Mouse (Mus musculus) urinary bladder, adult 2 months (tissue): ENCODE results near the gene Ccdc28b. TPM values are rescaled to one million over a fixed set of nuclear protein-coding genes. Genes with fewer than 3 reads are reported as not detected.

Experiments
- DNase-seq: peaks from one replicate; pipeline ENCODE4 v3.0.0; 2022; ENCODE audit warnings: low spot score
- polyA plus RNA-seq: library from polyadenylated mRNA; depleted of rRNA; stranded (reverse); fragments of >200 nt; gene quantifications from 2 replicates; pipeline ENCODE4 v1.2.3, GENCODE M21; 2012

Gene Ccdc28b
- polyA plus RNA-seq, 1 experiment, result 48.4 TPM

- no peak for DNase-seq
Measured at GRCm38 (mm10) chr4:129622803-129623535, 778 bp downstream of the Ccdc28b start.

- DNase-seq, result no peak
Measured at GRCm38 (mm10) chr4:129622120-129622802, 1.5 kb downstream of the Ccdc28b start.

- DNase-seq, result no peak
Measured at GRCm38 (mm10) chr4:129621283-129621841, 2.4 kb downstream of the Ccdc28b start.

GRCm38 (mm10) chr4:129620419-129621282, 3.1 kb downstream of the Ccdc28b start:
- DNase-seq, result no peak

- peak; percentile 86 for DNase-seq
Measured at GRCm38 (mm10) chr4:129618786-129619691, 4.7 kb downstream of the Ccdc28b start, which contains the start of gene Iqcc. Iqcc (minus strand) TSS chr4:129619099.

GRCm38 (mm10) chr4:129618031-129618430, 5.7 kb downstream of the Ccdc28b start:
- no peak for DNase-seq

- DNase-seq, result no peak
Measured at GRCm38 (mm10) chr4:129617121-129617641, 6.6 kb downstream of the Ccdc28b start.

- DNase-seq, result no peak
Measured at GRCm38 (mm10) chr4:129616631-129617030, 7.1 kb downstream of the Ccdc28b start.

GRCm38 (mm10) chr4:129615801-129616290, 7.9 kb downstream of the Ccdc28b start:
- no peak for DNase-seq

- no peak for DNase-seq
Measured at GRCm38 (mm10) chr4:129614093-129614492, 9.7 kb downstream of the Ccdc28b start, which contains the start of gene Dcdc2b. Dcdc2b (minus strand) TSS chr4:129614257.

- DNase-seq, result no peak
Measured at GRCm38 (mm10) chr4:129610472-129610871, 13.3 kb downstream of the Ccdc28b start.

- DNase-seq, result no peak
Measured at GRCm38 (mm10) chr4:129610026-129610425, 13.7 kb downstream of the Ccdc28b start.

GRCm38 (mm10) chr4:129609139-129609631, 14.6 kb downstream of the Ccdc28b start:
- DNase-seq, result no peak

GRCm38 (mm10) chr4:129608426-129609025, 15.2 kb downstream of the Ccdc28b start:
- no peak for DNase-seq

- peak; percentile 72 for DNase-seq
Measured at GRCm38 (mm10) chr4:129600233-129601158, 23.3 kb downstream of the Ccdc28b start, which contains the start of the genes Eif3i and Tmem234. Eif3i (minus strand) TSS chr4:129600648. Tmem234 (plus strand) TSS chr4:129600668.

- no peak for DNase-seq
Measured at GRCm38 (mm10) chr4:129588865-129589264, 34.9 kb downstream of the Ccdc28b start.

GRCm38 (mm10) chr4:129586943-129587342, 36.8 kb downstream of the Ccdc28b start:
- DNase-seq, result no peak

- DNase-seq, result no peak
Measured at GRCm38 (mm10) chr4:129585773-129586172, 38.0 kb downstream of the Ccdc28b start.
